Mouse (Mus musculus) C2C12 (cell line): ENCODE measurements around the gene Csmd2. TPM values are rescaled to one million over a fixed set of nuclear protein-coding genes. Genes with fewer than 3 reads are reported as not detected.

Experiments
- H3K27me3 ChIP-seq: one replicate; pipeline ENCODE4 v1.6.1; 2011; ENCODE audit not compliant: control insufficient read depth, insufficient read depth, insufficient read length
- H3K36me3 ChIP-seq: one replicate; pipeline ENCODE4 v1.6.1; 2011; ENCODE audit not compliant: control insufficient read depth, insufficient read depth
- H3K4me3 ChIP-seq: one replicate; pipeline ENCODE4 v1.5.1; 2011; ENCODE audit warnings: mild to moderate bottlenecking, control low read depth; ENCODE audit not compliant: poor library complexity, insufficient read depth, severe bottlenecking
- H3K79me2 ChIP-seq: one replicate; pipeline ENCODE4 v1.6.1; 2011; ENCODE audit not compliant: control insufficient read depth, insufficient read depth
- H3K79me3 ChIP-seq: one replicate; pipeline ENCODE4 v1.6.1; 2011; ENCODE audit warnings: low read depth, control low read depth
- H3ac ChIP-seq: one replicate; pipeline ENCODE3; 2011; ENCODE audit warnings: low read depth; ENCODE audit not compliant: control insufficient read depth, insufficient read length
- CEBPB ChIP-seq: IDR thresholded peaks from one replicate; pipeline ENCODE4 v1.6.1; 2011; ENCODE audit warnings: low read depth, mild to moderate bottlenecking, control low read depth, moderate library complexity
- CTCF ChIP-seq: IDR thresholded peaks from one replicate; pipeline ENCODE4 v1.5.1; 2011; ENCODE audit not compliant: control insufficient read depth, insufficient read depth, insufficient read length
- FOSL1 ChIP-seq: IDR thresholded peaks from one replicate; pipeline ENCODE4 v1.8.0; 2011; ENCODE audit warnings: mild to moderate bottlenecking, low read length; ENCODE audit not compliant: poor library complexity, insufficient read depth, severe bottlenecking
- MAX ChIP-seq: IDR thresholded peaks from one replicate; pipeline ENCODE4 v1.6.1; 2011; ENCODE audit warnings: mild to moderate bottlenecking, control low read depth
- MYOD1 ChIP-seq: IDR thresholded peaks from one replicate; pipeline ENCODE4 v1.6.1; 2011; ENCODE audit warnings: low read depth; ENCODE audit not compliant: control insufficient read depth, insufficient read length
- MYOG ChIP-seq: IDR thresholded peaks from one replicate; pipeline ENCODE4 v1.6.1; 2011; ENCODE audit not compliant: control insufficient read depth, insufficient read length; ENCODE audit errors: extremely low read depth
- USF1 ChIP-seq: IDR thresholded peaks from one replicate; pipeline ENCODE4 v1.6.1; 2011; ENCODE audit warnings: low read depth, mild to moderate bottlenecking, control low read depth, moderate library complexity
- polyA plus RNA-seq: library from polyadenylated mRNA; unstranded; fragments of >200 nt; fragmentation: generic; extraction: Trizol; gene quantifications from one replicate; pipeline ENCODE4 v1.2.1, GENCODE M21; 2012; ENCODE audit warnings: missing spikeins

Gene Csmd2
- polyA plus RNA-seq, 1 experiment, result not detected

- Histone ChIP-seq H3K4me3 (no peak overlapping the region), H3K36me3 (no peaks in the 10 kb centered on the region), H3K27me3 (no peaks in the 10 kb centered on the region), H3K79me3 (no peaks in the 10 kb centered on the region), H3K79me2 (no peaks in the 10 kb centered on the region), H3ac (no peak overlapping the region)
- no peak for TF ChIP-seq CEBPB
- TF ChIP-seq MYOG, result no peak
- no peak for TF ChIP-seq MAX
- no peak for TF ChIP-seq CTCF
- no peak for TF ChIP-seq MYOD1
- no peak for TF ChIP-seq FOSL1
- no peak for TF ChIP-seq USF1
Measured at GRCm38 (mm10) chr4:128489521-128490100, 502.0 kb downstream of the Csmd2 start.

DNA sequence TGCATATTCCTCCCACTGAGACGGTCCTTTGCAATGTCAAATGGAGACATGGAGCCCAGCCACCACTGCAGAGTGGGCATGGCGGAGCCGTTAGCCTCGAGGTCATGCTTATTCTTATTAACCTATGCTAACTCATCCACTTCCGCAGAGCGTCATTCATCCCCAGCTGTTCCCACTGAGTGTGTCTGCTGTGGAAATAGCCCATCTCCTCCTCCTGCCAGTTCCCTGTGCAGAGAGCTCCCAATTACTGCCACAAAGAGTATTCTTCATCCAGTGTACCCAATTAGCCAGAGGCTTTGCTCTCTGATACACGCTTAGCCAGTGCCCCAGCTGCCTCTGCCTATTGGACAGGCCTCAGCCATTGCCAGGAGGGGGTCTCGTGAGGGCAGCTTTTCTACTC is 504.4 kb downstream of the Csmd2 start:
- no peaks in the 10 kb centered on the region for H3K27me3 ChIP-seq
- no peaks in the 10 kb centered on the region for H3K79me3 ChIP-seq
- H3K4me3 ChIP-seq, result no peak overlapping the region
- no peaks in the 10 kb centered on the region for H3K36me3 ChIP-seq
- TF ChIP-seq MYOD1 (no peak), CTCF (no peak), MYOG (no peak), FOSL1 (no peak), CEBPB (no peak), USF1 (no peak), MAX (no peak)
- no peaks in the 10 kb centered on the region for H3K79me2 ChIP-seq
- H3ac ChIP-seq, result no peak overlapping the region

DNA sequence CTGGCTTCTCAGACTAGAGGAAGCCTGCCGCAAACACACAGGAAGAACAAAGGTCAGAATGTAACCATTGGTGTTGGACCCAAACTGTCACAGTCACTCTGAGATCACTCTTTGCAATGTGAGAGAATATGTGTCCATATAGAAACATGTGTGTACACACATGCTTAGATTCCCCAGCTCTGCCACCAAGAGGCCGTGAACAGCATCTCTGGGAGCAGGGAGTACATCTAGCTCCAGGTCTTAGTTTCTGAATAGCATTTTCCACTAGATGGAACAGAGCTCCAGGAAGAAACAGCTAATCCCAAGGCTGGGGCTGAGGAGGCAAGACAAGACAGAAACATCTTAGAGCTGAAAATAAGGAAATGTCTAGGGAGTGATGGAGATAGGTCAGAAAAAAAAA is 512.3 kb downstream of the Csmd2 start:
- Histone ChIP-seq H3K36me3 (no peaks in the 10 kb centered on the region), H3K79me2 (no peaks in the 10 kb centered on the region), H3ac (no peak overlapping the region), H3K27me3 (no peaks in the 10 kb centered on the region), H3K4me3 (no peak overlapping the region), H3K79me3 (no peaks in the 10 kb centered on the region)
- no peak for TF ChIP-seq CTCF
- no peak for TF ChIP-seq USF1
- no peak for TF ChIP-seq CEBPB
- no peak for TF ChIP-seq FOSL1
- TF ChIP-seq MYOD1, result no peak
- TF ChIP-seq MYOG, result no peak
- TF ChIP-seq MAX, result no peak

GRCm38 (mm10) chr4:128506878-128507277 is 519.2 kb downstream of the Csmd2 start:
- TF ChIP-seq MAX, result no peak
- TF ChIP-seq MYOD1, result no peak
- Histone ChIP-seq H3K79me3 (no peaks in the 10 kb centered on the region), H3K27me3 (peaks cover 9% of the 10 kb centered on the region), H3K4me3 (no peak overlapping the region), H3K79me2 (no peaks in the 10 kb centered on the region), H3K36me3 (no peaks in the 10 kb centered on the region), H3ac (no peak overlapping the region)

- Histone ChIP-seq H3K79me2 (no peaks in the 10 kb centered on the region), H3ac (no peak overlapping the region), H3K27me3 (peaks cover 9% of the 10 kb centered on the region), H3K4me3 (no peak overlapping the region), H3K79me3 (no peaks in the 10 kb centered on the region), H3K36me3 (no peaks in the 10 kb centered on the region)
- TF ChIP-seq CEBPB (no peak), MYOD1 (no peak), MAX (no peak), CTCF (no peak), MYOG (no peak), FOSL1 (no peak), USF1 (no peak)
Measured at GRCm38 (mm10) chr4:128509885-128510284, 522.2 kb downstream of the Csmd2 start.

- TF ChIP-seq FOSL1 (no peak), CEBPB (no peak), USF1 (no peak), MYOD1 (no peak), MYOG (no peak), MAX (no peak), CTCF (no peak)
- no peak overlapping the region for H3ac ChIP-seq
Measured at GRCm38 (mm10) chr4:128514496-128514895, 526.8 kb downstream of the Csmd2 start.

More at GRCm38 (mm10) chr4:128514496-128514895, 526.8 kb downstream of the Csmd2 start:
- no peaks in the 10 kb centered on the region for H3K79me3 ChIP-seq
- H3K79me2 ChIP-seq, result no peaks in the 10 kb centered on the region
- no peak overlapping the region for H3K4me3 ChIP-seq
- H3K27me3 ChIP-seq, result peaks cover 30% of the 10 kb centered on the region
- no peaks in the 10 kb centered on the region for H3K36me3 ChIP-seq
